Mouse (Mus musculus): ENCODE measurements at regions not wholly inside any gene's neighbourhood (a gene's known extent, or its start where the extent isn't known, plus 50 kb on each side); places are given as distances from the start of the nearest gene placed in this dataset.

- TF ChIP-seq EP300 (IDR thresholded peaks at IDR 0.05; ENCODE audit: low read depth) (no peak), CTCF (IDR thresholded peaks at IDR 0.05; ENCODE audit: low read depth) (no peak)
These were observed 519.3 kb downstream of the Lmo4 start for GRCm38 (mm10) chr3:143685742-143686141.

All from heart, postnatal 0 days (tissue).